Mouse (Mus musculus) right cerebral cortex, adult 18-20 months (tissue): ENCODE measurements around the gene Klf1.

ENCODE experiments used
- DNase-seq: peaks from one replicate; pipeline ENCODE4 v3.0.0; 2022; ENCODE audit warnings: mixed read lengths

The Klf1 gene

GRCm38 (mm10) chr8:84901752-84902151 lies at the start of gene Klf1:
Gene Klf1 (plus strand): TSS chr8:84901928.
- no peak for DNase-seq

- no peak for DNase-seq
These were observed 45.3 kb upstream of the Klf1 start for GRCm38 (mm10) chr8:84856434-84856833.

GRCm38 (mm10) chr8:84856864-84857441 lies 44.8 kb upstream of the Klf1 start, which contains the start of gene Farsa:
Gene Farsa (plus strand): TSS chr8:84856989.
- peak; percentile 95 for DNase-seq

- peak; percentile 46 for DNase-seq
These were observed 30.1 kb upstream of the Klf1 start, which contains the start of gene Syce2 for GRCm38 (mm10) chr8:84871376-84872308. Gene Syce2 (plus strand): TSS chr8:84872111.

GRCm38 (mm10) chr8:84872309-84872965 lies 29.3 kb upstream of the Klf1 start:
- no peak for DNase-seq

- DNase-seq, result no peak
These were observed 28.7 kb upstream of the Klf1 start for GRCm38 (mm10) chr8:84873016-84873415.

GRCm38 (mm10) chr8:84874339-84874738 lies 27.4 kb upstream of the Klf1 start:
- no peak for DNase-seq

GRCm38 (mm10) chr8:84877297-84878035 lies 24.3 kb upstream of the Klf1 start:
- no peak for DNase-seq

GRCm38 (mm10) chr8:84878915-84879314 lies 22.8 kb upstream of the Klf1 start:
- DNase-seq, result no peak

GRCm38 (mm10) chr8:84884728-84885127 lies 17.0 kb upstream of the Klf1 start:
- DNase-seq, result no peak

- DNase-seq, result no peak
These were observed 13.4 kb upstream of the Klf1 start for GRCm38 (mm10) chr8:84888280-84888679.

GRCm38 (mm10) chr8:84889141-84889540 lies 12.6 kb upstream of the Klf1 start:
- DNase-seq, result no peak

- no peak for DNase-seq
These were observed 8.6 kb upstream of the Klf1 start for GRCm38 (mm10) chr8:84892993-84893708.

GRCm38 (mm10) chr8:84893709-84894134 lies 8.0 kb upstream of the Klf1 start, which contains the start of gene Gcdh:
Gene Gcdh (minus strand): TSS chr8:84893921.
- DNase-seq, result peak; percentile 97

- DNase-seq, result no peak
These were observed 5.8 kb upstream of the Klf1 start for GRCm38 (mm10) chr8:84895963-84896362.

- DNase-seq, result no peak
These were observed 657 bp upstream of the Klf1 start for GRCm38 (mm10) chr8:84901071-84901470.

- no peak for DNase-seq
These were observed 715 bp downstream of the Klf1 start for GRCm38 (mm10) chr8:84902367-84902919.

- DNase-seq, result peak; percentile 91
These were observed 1.4 kb downstream of the Klf1 start for GRCm38 (mm10) chr8:84902920-84903661.

- no peak for DNase-seq
These were observed 2.6 kb downstream of the Klf1 start for GRCm38 (mm10) chr8:84904351-84904750.

- no peak for DNase-seq
These were observed 5.3 kb downstream of the Klf1 start for GRCm38 (mm10) chr8:84907037-84907436.

- DNase-seq, result no peak
These were observed 5.8 kb downstream of the Klf1 start for GRCm38 (mm10) chr8:84907493-84907892.
